Mouse (Mus musculus) thymus, postnatal 36 days (tissue): ENCODE measurements around the gene Olfr822.
"Not testable (repeated sequence)": the region's sequence is repeated elsewhere in the genome, so short reads cannot be mapped to it uniquely, and the experiment has no call there.

Experiments
- DNase-seq, 2 experiments: peaks; one replicate each; pipeline ENCODE4 v3.0.0; 2022; ENCODE audit warnings: mixed read lengths in 2 of 2

Gene Olfr822

GRCm38 (mm10) chr10:130070910-130071309 lies at the start of gene Olfr822:
Olfr822 (plus strand) TSS chr10:130071210.
- no peak for DNase-seq

DNA sequence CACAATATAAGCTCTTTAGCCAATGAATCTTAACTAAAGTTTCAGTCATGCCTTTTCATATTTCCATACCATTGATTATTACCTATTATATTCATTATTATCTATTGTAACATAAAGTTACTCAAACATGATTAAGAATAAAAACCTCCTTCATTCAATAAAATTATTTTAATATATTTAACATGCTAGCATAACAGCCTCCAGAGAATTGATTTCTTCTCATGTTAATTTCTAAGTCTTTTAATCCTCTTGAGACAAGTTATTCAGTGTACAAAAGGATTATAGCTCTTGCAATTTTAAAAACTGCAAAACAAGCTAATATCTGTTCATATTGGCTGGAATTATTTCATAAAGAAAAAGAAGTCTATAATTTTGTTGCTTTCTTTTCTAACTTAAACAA lies 41.0 kb upstream of the Olfr822 start, which contains the start of gene Olfr821:
TSS of gene Olfr821 (plus strand) at position 301 of the 400 bp plus-strand sequence.
- DNase-seq = no peak

GRCm38 (mm10) chr10:130037096-130037495 lies 33.9 kb upstream of the Olfr822 start:
- no peak for DNase-seq

DNA sequence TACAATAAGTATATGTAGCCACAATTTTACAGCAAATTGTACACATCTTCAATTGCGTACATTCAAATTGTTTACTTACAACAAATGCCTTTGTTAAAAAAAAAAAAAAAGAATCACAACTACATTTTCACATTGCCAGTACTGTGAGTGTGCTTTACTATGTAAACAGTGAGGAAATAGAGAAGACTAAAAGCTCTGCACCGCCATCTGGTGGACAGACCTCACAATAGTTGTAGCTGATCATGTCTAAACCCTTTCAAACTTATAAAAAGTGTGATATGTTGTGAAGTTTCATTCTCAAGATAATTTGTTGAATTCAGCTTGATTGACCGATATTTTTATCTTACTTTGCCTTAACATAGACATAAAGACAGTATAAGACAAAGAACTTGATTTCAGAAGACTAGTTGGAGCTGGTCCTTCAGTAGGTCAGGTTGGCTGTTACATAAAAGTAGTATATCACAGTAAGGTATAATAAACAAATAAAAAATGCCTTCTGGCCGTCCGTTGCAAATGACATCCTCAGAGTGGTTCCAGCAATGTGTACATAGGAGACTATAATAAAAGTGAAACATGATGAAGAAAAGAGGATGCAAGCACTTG lies 21.9 kb downstream of the Olfr822 start:
- DNase-seq = peak in 1 of 2 experiments; percentile 5

- DNase-seq = no peak
Observed at GRCm38 (mm10) chr10:130096104-130096503, 25.1 kb downstream of the Olfr822 start.

GRCm38 (mm10) chr10:130115283-130115682 lies 44.3 kb downstream of the Olfr822 start, which contains the start of gene Olfr823:
Olfr823 (minus strand) TSS chr10:130115383.
- not testable (repeated sequence) for DNase-seq

DNA sequence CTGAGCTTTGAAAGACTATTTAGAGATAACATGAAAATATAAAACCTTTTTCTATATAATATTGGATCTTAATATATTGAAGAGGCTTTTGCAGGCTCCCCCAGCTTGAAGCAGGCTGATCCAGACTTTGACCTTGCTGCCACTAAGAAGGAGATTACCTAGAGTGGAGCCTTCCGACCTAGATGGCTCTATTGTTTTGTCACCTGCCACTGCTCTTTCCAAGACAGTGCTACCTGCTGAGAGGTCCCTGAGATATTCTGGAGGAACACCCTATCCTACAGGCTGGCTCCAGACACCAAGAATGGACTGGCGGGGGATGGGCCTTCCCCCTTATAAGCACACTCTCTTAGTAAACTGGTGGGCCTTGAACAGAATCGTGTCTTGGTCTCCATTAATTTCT lies 45.0 kb downstream of the Olfr822 start:
- not testable (repeated sequence) for DNase-seq
